Mouse (Mus musculus) liver, adult 2 months (tissue): Measurements from ENCODE around the gene Sh3bp2.

Source experiments
- CTCF ChIP-seq: fragments of 200-500 bp; IDR thresholded peaks from 2 replicates; pipeline ENCODE4 v1.5.1; 2011; ENCODE audit warnings: low read depth, low read length, control low read depth
- POLR2A ChIP-seq: fragments of 200-500 bp; IDR thresholded peaks from 2 replicates; pipeline ENCODE4 v1.6.1; 2011; ENCODE audit warnings: low read length, control low read depth; ENCODE audit not compliant: insufficient read depth; ENCODE audit errors: extremely low read depth

DNA sequence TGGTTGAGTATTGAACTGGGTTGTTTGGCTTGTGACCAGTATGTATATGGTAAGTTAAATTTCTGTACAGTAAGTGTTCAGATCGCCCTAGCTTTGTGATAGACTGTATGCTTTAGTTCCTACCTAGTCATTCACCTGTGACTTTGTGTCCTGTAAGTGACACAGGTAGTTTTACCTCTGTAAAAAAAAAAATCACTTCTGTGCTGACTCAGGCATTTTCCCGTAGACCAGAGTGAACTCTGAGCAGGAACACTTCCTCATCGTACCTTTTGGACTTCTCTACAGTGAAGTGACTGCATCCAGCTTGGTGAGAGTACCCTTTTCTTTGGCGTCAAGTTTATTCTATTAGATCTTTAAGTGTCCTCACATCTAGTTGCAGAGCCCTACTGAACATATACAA, 84.3 kb downstream of the Sh3bp2 start:
- TF ChIP-seq CTCF (no peak), POLR2A (no peak)
